Mouse (Mus musculus) heart, postnatal 10 days (tissue): Measurements from ENCODE around the gene Ciita. TPM values are rescaled to one million over a fixed set of nuclear protein-coding genes. Genes with fewer than 3 reads are reported as not detected.

ENCODE experiments used
- DNase-seq, 2 experiments: peaks; one replicate each; pipeline ENCODE4 v3.0.0; 2021
- intact Hi-C: fragments of 180-260 bp; cut with DNase I; formaldehyde crosslinking; loops from one replicate; pipeline ENCODE4 v1.15.1; 2025
- total RNA-seq, 2 experiments: library from RNA; stranded (reverse); gene quantifications; 2 replicates each; pipeline ENCODE4 v1.2.3; 2021

Gene Ciita
- total RNA-seq, 2 experiments from 2014 or later = 0.17 to 0.35 TPM

GRCm38 (mm10) chr16:10468201-10468600 is 11.7 kb upstream of the Ciita start:
- no peak for DNase-seq
- intact Hi-C loops = no loop called here

GRCm38 (mm10) chr16:10471950-10472349 is 7.9 kb upstream of the Ciita start:
- no peak for DNase-seq
- intact Hi-C loops = no loop called here

- no peak for DNase-seq
- intact Hi-C loops = no loop called here
Measured at GRCm38 (mm10) chr16:10474956-10475355, 4.9 kb upstream of the Ciita start.

- intact Hi-C loops = no loop called here
- no peak for DNase-seq
Measured at GRCm38 (mm10) chr16:10475919-10476318, 3.9 kb upstream of the Ciita start.

GRCm38 (mm10) chr16:10482343-10482742 is 2.5 kb downstream of the Ciita start:
- intact Hi-C loops = no loop called here
- no peak for DNase-seq

- intact Hi-C loops = no loop called here
- no peak for DNase-seq
Measured at GRCm38 (mm10) chr16:10486993-10487392, 7.1 kb downstream of the Ciita start.

GRCm38 (mm10) chr16:10487895-10488493 is 8.1 kb downstream of the Ciita start:
- no peak for DNase-seq
- intact Hi-C loops = no loop called here

- no peak for DNase-seq
- intact Hi-C loops = no loop called here
Measured at GRCm38 (mm10) chr16:10488769-10489481, 9.1 kb downstream of the Ciita start.

- intact Hi-C loops = no loop called here
- DNase-seq = no peak
Measured at GRCm38 (mm10) chr16:10489483-10489882, 9.6 kb downstream of the Ciita start.

- intact Hi-C loops = no loop called here
- no peak for DNase-seq
Measured at GRCm38 (mm10) chr16:10489904-10490457, 10.1 kb downstream of the Ciita start.

GRCm38 (mm10) chr16:10490503-10491150 is 10.8 kb downstream of the Ciita start:
- intact Hi-C loops = no loop called here

GRCm38 (mm10) chr16:10491716-10492115 is 11.9 kb downstream of the Ciita start:
- intact Hi-C loops = no loop called here
- no peak for DNase-seq

More at GRCm38 (mm10) chr16:10490503-10491150, 10.8 kb downstream of the Ciita start:
- no peak for DNase-seq

- no peak for DNase-seq
- intact Hi-C loops = no loop called here
Measured at GRCm38 (mm10) chr16:10492587-10492986, 12.7 kb downstream of the Ciita start.

GRCm38 (mm10) chr16:10495824-10496298 is 16.0 kb downstream of the Ciita start:
- intact Hi-C loops = no loop called here
- no peak for DNase-seq

- intact Hi-C loops = no loop called here
- DNase-seq = peak; percentile 30 to 33
Measured at GRCm38 (mm10) chr16:10498096-10498602, 18.3 kb downstream of the Ciita start.

GRCm38 (mm10) chr16:10499122-10499521 is 19.3 kb downstream of the Ciita start:
- no peak for DNase-seq
- intact Hi-C loops = no loop called here

GRCm38 (mm10) chr16:10501865-10502264 is 22.0 kb downstream of the Ciita start:
- intact Hi-C loops = no loop called here
- DNase-seq = peak; percentile 46 to 69

GRCm38 (mm10) chr16:10503058-10503457 is 23.2 kb downstream of the Ciita start:
- intact Hi-C loops = no loop called here
- DNase-seq = no peak

GRCm38 (mm10) chr16:10507445-10507844 is 27.6 kb downstream of the Ciita start:
- DNase-seq = no peak
- intact Hi-C loops = no loop called here

GRCm38 (mm10) chr16:10508691-10509090 is 28.8 kb downstream of the Ciita start:
- intact Hi-C loops = no loop called here
- no peak for DNase-seq

GRCm38 (mm10) chr16:10510477-10511133 is 30.7 kb downstream of the Ciita start:
- intact Hi-C loops = no loop called here
- DNase-seq = peak; percentile 45 to 53
